Mouse (Mus musculus) MN1 (cell line): ENCODE results near the gene Nckap5l.

Experiments used
- DNase-seq: peaks from one replicate; pipeline ENCODE4 v3.0.0-alpha.2; 2016; ENCODE audit warnings: low spot score

Gene Nckap5l

GRCm38 (mm10) chr15:99457606-99458401, at the start of gene Nckap5l:
Gene Nckap5l, minus strand, starts transcription at chr15:99457748.
- DNase-seq, result peak; percentile 96

DNA sequence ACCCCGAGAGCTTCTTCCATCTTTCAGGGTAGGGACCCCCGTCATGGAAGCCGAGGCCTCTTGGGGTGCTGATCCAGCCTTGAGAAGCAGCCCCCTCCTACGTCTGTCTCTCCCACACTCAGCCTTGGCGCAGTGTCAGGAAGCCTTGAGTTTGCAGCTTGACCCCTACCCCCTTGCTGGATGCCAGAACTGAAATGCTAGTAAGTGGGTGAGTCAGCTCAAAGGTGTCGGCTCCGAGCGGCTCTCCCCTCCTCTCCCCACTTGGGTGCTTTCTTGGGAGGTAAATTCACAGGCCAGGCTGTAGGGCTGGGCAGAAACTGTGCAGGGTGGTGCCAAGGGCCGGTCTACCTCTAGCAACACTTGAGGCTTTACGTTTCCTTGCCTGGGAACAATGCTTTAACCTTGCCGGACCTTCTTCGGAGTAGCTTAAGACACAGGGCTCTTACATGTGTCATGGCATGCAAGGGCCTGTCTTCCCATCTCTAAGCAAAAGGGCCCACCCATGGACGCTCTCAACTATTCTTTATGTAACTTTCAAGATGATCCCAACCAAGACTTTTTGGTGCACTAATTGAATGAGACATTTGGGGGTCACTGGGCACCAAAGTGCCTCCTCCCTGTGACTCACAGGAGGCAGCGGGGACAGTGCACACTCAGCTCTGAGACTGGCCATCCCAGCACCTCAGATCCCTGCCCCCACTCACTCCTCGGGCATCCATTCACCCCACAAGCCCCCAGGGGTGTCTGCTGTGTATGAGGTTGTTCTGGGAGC, 48.0 kb upstream of the Nckap5l start:
- DNase-seq, result no peak

DNA sequence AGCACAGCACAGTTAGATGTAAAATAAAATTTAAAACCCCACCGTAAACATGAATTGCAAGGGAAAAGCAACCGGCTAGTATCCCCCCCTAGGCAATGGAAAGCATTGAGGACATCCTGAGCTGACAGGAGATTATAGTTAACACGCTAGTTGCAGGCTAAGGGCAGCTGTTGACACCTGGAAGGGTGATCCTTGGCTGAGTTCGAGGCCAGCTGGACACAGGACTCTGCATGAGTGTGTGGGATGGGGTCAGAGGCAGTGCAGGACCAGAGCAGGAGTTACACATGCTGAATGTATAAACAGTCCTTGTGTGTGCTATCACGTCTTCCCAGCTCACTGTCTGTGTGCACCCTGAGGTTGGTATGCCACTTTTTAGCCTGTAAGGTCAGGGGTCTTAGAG, 45.7 kb upstream of the Nckap5l start:
- DNase-seq, result no peak

DNA sequence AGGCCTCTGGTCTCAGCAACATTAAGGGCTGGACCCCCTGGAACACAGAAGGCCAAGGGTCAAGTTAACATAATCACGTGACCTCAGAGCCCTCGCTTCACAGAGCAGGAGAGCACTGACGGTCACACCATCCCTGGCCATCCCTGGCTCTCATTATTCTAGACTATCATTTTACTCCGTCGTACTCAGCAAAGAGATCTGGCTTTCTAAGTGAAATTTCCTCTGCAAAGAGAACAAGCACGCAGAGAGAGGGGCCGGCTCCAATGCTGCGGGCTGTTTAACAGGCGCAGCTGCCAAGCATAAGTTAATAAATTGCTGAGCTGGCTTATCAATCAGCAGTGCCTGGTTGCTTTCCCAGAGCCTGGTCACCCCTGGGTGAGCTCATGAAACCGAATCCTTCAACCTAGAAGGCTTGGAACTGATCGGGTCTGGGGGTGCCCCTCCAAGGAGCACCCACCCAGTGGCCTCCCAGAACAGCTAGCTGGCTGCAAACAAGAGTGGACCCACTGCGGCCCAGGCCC, 44.8 kb upstream of the Nckap5l start:
- no peak for DNase-seq

DNA sequence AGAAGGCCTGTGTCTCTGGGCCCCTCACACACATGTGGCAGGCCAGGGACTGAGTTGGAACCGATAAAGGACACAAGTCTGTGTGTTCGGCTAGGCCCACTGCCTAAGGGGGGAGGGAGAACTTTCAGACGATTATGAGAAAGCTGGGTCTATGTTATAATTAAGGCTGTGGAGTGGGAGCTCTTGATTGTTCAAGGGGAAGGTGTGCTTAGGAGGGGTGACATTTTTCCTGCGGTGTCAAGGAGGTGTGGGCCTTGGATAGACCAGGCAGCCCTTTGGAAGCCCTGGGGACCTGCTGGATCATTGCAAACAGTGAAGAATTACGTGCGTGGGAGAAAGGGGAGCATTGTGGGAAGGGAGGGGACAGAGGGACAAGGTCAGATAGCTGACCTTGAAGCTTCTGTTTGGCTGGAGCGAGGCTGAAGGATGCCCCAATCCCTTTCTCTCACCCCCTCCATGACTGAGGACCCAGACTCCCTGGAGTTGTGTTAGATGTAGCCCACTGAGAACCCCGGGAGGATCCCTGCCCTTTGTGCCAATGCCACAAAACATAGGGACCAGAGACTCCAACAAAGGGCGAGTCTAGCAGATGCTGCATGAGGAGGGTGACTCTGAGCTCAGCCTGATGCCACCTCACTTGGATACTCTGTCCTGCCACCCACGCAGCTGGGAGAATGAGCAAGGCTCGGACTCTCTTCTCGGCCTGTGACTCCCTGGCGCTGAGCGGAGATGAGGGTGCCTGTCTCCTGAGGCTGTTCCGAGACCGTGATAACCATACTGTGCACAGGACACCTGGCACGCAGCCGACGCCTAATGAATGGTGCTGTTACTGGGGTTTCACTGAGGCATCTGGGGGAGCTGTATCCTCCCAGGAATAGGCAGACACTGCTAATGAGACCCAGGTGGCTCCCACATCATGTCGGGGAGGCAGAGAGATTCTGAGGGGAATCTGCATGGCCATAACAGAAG, 44.0 kb upstream of the Nckap5l start:
- peak; percentile 27 for DNase-seq

GRCm38 (mm10) chr15:99500320-99500719, 42.8 kb upstream of the Nckap5l start:
- DNase-seq, result no peak

GRCm38 (mm10) chr15:99499726-99500125, 42.2 kb upstream of the Nckap5l start:
- DNase-seq, result no peak

GRCm38 (mm10) chr15:99498781-99499180, 41.2 kb upstream of the Nckap5l start:
- peak; percentile 94 for DNase-seq

- DNase-seq, result peak; percentile 51
Observed at GRCm38 (mm10) chr15:99498356-99498755, 40.8 kb upstream of the Nckap5l start.

DNA sequence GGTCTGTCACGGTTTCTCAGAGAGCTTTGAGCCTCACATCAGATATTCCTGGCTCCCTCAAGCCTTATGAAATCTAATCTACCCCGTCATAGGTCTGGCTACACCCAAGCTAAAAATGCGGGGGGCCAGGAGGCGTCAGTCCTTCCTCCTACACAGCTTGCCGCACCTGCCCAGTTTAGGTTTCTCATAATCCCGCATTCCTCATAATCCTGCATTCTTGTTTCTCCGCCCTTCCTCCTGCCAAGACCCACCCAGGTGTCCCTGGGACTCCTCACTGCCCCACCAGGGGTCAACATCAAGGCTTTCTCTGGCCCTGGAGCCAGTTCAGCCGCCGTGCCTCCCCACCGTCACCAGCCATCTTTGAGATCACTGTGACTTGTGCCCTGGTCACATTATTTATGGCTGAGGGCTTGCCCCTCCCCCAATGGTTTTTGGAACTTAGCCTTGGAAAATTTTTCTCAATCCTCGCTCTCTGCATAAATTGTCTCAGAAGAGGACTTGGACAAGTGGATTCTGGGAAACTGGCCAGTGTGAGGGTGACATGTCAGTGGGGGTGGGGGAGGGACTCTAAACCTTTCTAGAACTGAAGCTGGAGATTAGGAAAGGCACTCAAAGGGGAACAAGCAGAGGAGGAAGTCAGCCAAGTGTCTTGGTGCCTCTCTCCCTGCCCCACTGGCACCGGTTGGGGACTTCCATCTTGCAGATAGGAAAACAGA, 40.1 kb upstream of the Nckap5l start:
- peak; percentile 77 for DNase-seq

DNA sequence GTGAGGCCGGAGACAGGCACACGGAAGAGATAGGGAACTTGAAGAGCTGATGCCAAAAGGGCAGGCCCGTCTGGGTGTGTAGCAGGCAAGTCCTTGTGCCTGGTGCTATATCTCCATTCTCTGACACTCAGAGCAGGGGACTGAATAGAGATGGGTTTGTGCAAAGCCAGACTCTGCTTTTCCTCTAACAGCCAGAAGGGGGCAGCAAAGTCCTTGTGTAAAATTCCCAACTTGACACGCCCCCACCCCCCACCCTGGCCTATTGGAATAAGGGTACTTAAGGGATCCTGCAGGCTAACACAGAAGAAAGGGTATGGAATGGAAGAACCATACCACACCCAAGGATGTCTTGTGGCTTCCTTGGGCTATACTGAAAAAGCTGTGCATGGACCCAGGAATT, 39.5 kb upstream of the Nckap5l start:
- peak; percentile 89 for DNase-seq

DNA sequence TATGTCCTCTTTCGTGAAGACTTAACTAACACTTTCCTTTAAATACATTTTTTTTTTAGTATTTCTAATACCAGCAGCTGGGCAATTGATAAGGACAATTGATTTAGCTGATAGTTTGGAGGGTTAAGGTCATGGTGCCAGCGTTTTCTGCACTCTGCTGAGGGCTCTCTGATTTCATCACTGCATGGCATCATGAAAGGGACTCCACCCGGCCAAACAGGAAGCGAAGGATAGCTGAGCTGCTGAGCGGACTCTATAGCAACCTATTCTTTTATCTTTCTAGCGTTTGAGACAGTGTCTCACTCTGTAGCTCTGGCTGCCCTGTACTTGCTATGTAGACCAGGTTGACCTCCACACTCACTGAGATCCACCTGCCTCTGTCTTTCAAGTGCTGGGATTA, 27.2 kb upstream of the Nckap5l start:
- no peak for DNase-seq

DNA sequence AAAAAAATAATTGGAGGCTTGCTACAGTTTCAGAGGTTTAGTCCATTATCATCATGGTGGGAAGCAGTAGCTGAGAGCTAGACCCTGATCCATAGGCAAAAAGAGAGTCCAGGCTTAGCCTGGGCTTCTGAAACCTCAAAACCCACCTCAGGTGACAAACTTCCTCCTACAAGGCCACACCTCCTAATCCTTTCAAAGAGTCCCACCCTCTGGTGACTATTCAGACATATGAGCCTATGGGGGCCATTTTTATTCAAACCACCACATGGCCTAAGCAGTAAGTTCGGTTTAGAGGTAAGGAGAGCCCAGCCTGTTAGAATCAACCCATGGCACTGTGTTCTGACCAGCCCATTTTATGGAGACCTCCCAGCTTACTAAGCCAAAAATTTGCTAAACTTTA, 18.3 kb upstream of the Nckap5l start:
- DNase-seq, result no peak

DNA sequence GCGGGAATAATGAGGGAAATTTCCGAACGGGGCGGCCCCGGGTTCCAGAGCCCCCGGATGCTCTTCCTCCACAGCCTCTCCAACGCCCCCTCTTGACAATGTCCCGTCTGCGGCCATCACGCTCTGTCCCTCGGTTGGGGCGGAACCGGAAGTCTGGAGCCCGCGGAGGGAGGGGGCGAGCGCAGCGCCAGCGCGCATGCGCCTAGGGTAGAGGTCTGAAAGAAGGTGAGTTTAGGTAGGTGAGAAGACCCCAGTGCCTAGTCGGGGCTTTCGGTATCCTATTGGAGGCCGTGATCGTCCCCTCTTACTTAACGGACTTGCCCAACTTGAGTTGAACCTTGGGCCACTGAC, 17.0 kb upstream of the Nckap5l start, which contains the start of gene Bcdin3d:
Bcdin3d (minus strand) TSS at position 155 of the 351 bp plus-strand sequence.
- peak; percentile 96 for DNase-seq

- peak; percentile 85 for DNase-seq
Observed at GRCm38 (mm10) chr15:99473801-99474575, 16.4 kb upstream of the Nckap5l start.

DNA sequence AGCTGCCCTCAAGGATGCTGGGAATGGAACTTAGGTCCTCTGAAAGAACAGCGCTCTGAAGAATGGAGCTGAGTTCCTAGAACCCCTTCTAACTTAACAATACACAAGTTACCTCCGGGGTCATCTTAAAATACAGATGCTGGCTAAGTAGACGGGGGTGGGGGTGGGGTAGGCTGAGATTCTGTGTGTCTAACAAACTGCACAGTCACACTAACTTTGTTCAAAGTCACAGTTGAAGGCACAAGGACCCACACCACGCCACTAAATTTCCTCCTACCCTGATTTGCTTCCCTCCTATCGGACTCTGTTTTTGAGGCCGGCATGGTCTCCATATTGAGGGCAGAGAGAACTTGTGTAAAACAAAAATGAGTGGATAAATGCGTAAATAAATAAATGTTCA, 15.4 kb upstream of the Nckap5l start:
- no peak for DNase-seq

GRCm38 (mm10) chr15:99471677-99472063, 14.1 kb upstream of the Nckap5l start:
- DNase-seq, result no peak

DNA sequence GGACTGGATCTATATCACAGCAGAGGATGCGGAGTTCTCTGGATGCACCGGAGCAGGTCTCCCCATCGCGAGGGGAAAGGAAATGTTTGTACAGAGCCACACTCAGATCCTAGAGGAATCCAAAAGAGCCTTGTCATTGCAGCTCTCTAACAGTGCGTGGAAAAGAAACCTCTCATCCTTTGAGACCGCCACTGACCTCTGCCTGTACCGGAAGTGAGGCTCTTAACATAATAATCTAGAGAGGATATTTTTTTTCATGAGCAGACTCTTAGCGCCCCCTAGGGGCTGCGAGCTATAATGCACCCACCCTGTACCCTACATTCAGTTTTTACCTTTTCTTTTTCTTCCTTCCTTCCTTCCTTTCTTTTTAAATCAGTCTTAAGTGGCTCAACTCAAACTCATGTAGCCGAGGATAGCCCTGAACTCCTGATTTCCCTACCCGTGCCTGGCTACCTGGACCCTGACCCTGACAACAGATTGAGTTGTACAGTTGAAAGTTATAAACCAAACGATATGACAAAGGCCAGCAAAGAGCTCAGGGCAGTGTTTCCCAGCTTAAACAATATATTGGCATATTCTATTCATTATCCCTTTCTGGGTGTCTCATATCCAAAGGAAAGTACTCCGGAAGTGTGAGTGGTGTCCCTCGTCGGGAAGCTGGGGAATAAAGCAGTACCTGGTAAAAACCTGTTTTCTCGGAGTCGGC, 13.6 kb upstream of the Nckap5l start:
- DNase-seq, result peak; percentile 55

GRCm38 (mm10) chr15:99470224-99470761, 12.7 kb upstream of the Nckap5l start:
- DNase-seq, result no peak

DNA sequence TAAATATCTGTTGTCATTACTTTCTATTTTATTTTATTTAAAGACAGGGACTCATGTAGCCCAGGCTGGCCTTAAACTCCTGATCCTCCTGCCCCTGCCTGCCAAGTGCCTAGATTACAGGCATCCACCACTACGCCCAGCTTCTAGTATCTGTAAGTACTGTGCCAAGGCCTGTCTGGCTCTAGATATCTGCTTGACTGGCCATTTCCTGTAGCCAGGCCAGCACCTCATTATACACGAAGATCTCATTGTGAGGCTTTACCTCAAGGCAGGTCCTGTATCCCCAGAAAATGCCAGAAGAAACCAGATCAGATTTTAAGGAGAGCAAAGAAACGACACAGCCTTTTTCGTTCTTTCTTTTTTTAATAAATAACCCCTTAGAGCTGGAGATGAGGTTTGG, 12.2 kb upstream of the Nckap5l start:
- DNase-seq, result no peak
